Mouse (Mus musculus): ENCODE measurements around the gene Ankrd33. TPM values are rescaled to one million over a fixed set of nuclear protein-coding genes. Genes with fewer than 3 reads are reported as not detected.

Ankrd33 gene
- polyA plus RNA-seq, 1 experiment from 2014 or later = not detected

- peaks cover 45% of the 10 kb centered on the region for H3K4me1 ChIP-seq
- no peak overlapping the region for H3K27ac ChIP-seq (replicated peaks)
- H3K36me3 ChIP-seq (replicated peaks) = no peaks in the 10 kb centered on the region
- H3K9me3 ChIP-seq = peaks cover 7% of the 10 kb centered on the region
- H3K27me3 ChIP-seq (replicated peaks; ENCODE audit: low read depth, poor library complexity, severe bottlenecking) = peaks cover 33% of the 10 kb centered on the region; the same call in 1 of the 2 replicates
- no peak overlapping the region for H3K4me3 ChIP-seq
- 79% methylated on average over 7 of the region's 7 CpGs for WGBS
- no peak for DNase-seq (ENCODE audit: low spot score)
Measured at GRCm38 (mm10) chr15:101161534-101161933, 46.0 kb downstream of the Ankrd33 start.

GRCm38 (mm10) chr15:101163056-101163458, 47.5 kb downstream of the Ankrd33 start:
- Histone ChIP-seq H3K27me3 (replicated peaks; ENCODE audit: low read depth, poor library complexity, severe bottlenecking) (peaks cover 33% of the 10 kb centered on the region; the same call in 1 of the 2 replicates), H3K9me3 (no peaks in the 10 kb centered on the region), H3K4me3 (no peak overlapping the region), H3K4me1 (peaks cover 45% of the 10 kb centered on the region), H3K27ac (replicated peaks) (peak overlapping the region; percentile 19), H3K36me3 (replicated peaks) (no peaks in the 10 kb centered on the region)
- WGBS = 52% methylated on average over 15 of the region's 15 CpGs
- DNase-seq (ENCODE audit: low spot score) = no peak

- Histone ChIP-seq H3K9me3 (no peaks in the 10 kb centered on the region), H3K4me3 (no peak overlapping the region), H3K36me3 (replicated peaks) (no peaks in the 10 kb centered on the region), H3K4me1 (peaks cover 45% of the 10 kb centered on the region), H3K27ac (replicated peaks) (no peak overlapping the region; the same call in 1 of the 2 replicates), H3K27me3 (replicated peaks; ENCODE audit: low read depth, poor library complexity, severe bottlenecking) (peaks cover 33% of the 10 kb centered on the region; the same call in 1 of the 2 replicates)
- WGBS = 69% methylated on average over 5 of the region's 5 CpGs
- no peak for DNase-seq (ENCODE audit: low spot score)
Measured at GRCm38 (mm10) chr15:101163854-101164253, 48.3 kb downstream of the Ankrd33 start.

GRCm38 (mm10) chr15:101164291-101164690, 48.7 kb downstream of the Ankrd33 start:
- peaks cover 34% of the 10 kb centered on the region; the same call in 1 of the 2 replicates for H3K27me3 ChIP-seq (replicated peaks; ENCODE audit: low read depth, poor library complexity, severe bottlenecking)
- H3K27ac ChIP-seq (replicated peaks) = no peak overlapping the region; the same call in 1 of the 2 replicates
- DNase-seq (ENCODE audit: low spot score) = no peak
- WGBS = 64% methylated on average over 5 of the region's 5 CpGs
- H3K9me3 ChIP-seq = no peaks in the 10 kb centered on the region
- peaks cover 44% of the 10 kb centered on the region for H3K4me1 ChIP-seq
- no peak overlapping the region for H3K4me3 ChIP-seq
- no peaks in the 10 kb centered on the region for H3K36me3 ChIP-seq (replicated peaks)

GRCm38 (mm10) chr15:101165658-101166437, 50.3 kb downstream of the Ankrd33 start:
- Histone ChIP-seq H3K4me3 (no peak overlapping the region), H3K4me1 (peaks cover 29% of the 10 kb centered on the region), H3K27ac (replicated peaks) (no peak overlapping the region; the same call in 1 of the 2 replicates), H3K27me3 (replicated peaks; ENCODE audit: low read depth, poor library complexity, severe bottlenecking) (peaks cover 32% of the 10 kb centered on the region), H3K9me3 (no peaks in the 10 kb centered on the region), H3K36me3 (replicated peaks) (no peaks in the 10 kb centered on the region)
- 72% methylated on average over 16 of the region's 16 CpGs for WGBS
- no peak for DNase-seq (ENCODE audit: low spot score)

- Histone ChIP-seq H3K4me3 (no peak overlapping the region), H3K27ac (replicated peaks) (no peak overlapping the region), H3K36me3 (replicated peaks) (no peaks in the 10 kb centered on the region), H3K4me1 (peaks cover 25% of the 10 kb centered on the region), H3K27me3 (replicated peaks; ENCODE audit: low read depth, poor library complexity, severe bottlenecking) (peaks cover 33% of the 10 kb centered on the region), H3K9me3 (no peaks in the 10 kb centered on the region)
- no peak for DNase-seq (ENCODE audit: low spot score)
- 78% methylated on average over 11 of the region's 11 CpGs for WGBS
Measured at GRCm38 (mm10) chr15:101167553-101167952, 52.0 kb downstream of the Ankrd33 start.

Other genes with a start within 250 kb of the Ankrd33 start
- gene Scn8a, start 245.9 kb upstream of the Ankrd33 start, polyA plus RNA-seq (2016; fragmentation: Nextera tagmentation; extraction: Ambion mirVana) = 7.3 and 8.1 TPM in 2 replicates
- gene Gm47841, start 68.4 kb upstream of the Ankrd33 start, polyA plus RNA-seq (2016; fragmentation: Nextera tagmentation; extraction: Ambion mirVana) = not detected in 2 replicates
- gene Fignl2, start 37.2 kb upstream of the Ankrd33 start, polyA plus RNA-seq (2016; fragmentation: Nextera tagmentation; extraction: Ambion mirVana) = 1.2 and 1.7 TPM in 2 replicates
- 10.3 and 10.6 TPM in 2 replicates for gene Acvrl1, start 12.8 kb downstream of the Ankrd33 start, polyA plus RNA-seq (2016; fragmentation: Nextera tagmentation; extraction: Ambion mirVana)
- gene Acvr1b, start 58.3 kb downstream of the Ankrd33 start, polyA plus RNA-seq (2016; fragmentation: Nextera tagmentation; extraction: Ambion mirVana) = 5.5 and 6.2 TPM in 2 replicates
- 5.3 and 6.7 TPM in 2 replicates for gene Grasp, start 108.4 kb downstream of the Ankrd33 start, polyA plus RNA-seq (2016; fragmentation: Nextera tagmentation; extraction: Ambion mirVana)
- 4.7 and 5.3 TPM in 2 replicates for gene Nr4a1, start 138.5 kb downstream of the Ankrd33 start, polyA plus RNA-seq (2016; fragmentation: Nextera tagmentation; extraction: Ambion mirVana)
- 86.5 and 91.5 TPM in 2 replicates for gene Atg101, start 168.5 kb downstream of the Ankrd33 start, polyA plus RNA-seq (2016; fragmentation: Nextera tagmentation; extraction: Ambion mirVana)
- gene 6030408B16Rik, start 177.5 kb downstream of the Ankrd33 start, polyA plus RNA-seq (2016; fragmentation: Nextera tagmentation; extraction: Ambion mirVana) = 0.59 and 0.71 TPM in 2 replicates

Measured in embryonic facial prominence, embryonic 10.5 days (tissue).